Mouse (Mus musculus) left cerebral cortex, postnatal 4 days (tissue): ENCODE results near the gene Kpna2. TPM values are rescaled to one million over a fixed set of nuclear protein-coding genes. Genes with fewer than 3 reads are reported as not detected.
"Not testable (repeated sequence)": the region's sequence is repeated elsewhere in the genome, so short reads cannot be mapped to it uniquely, and the experiment has no call there.

Source experiments
- DNase-seq: peaks from one replicate; pipeline ENCODE4 v3.0.0-alpha.2; 2022
- intact Hi-C: fragments of 180-260 bp; cut with DNase I; formaldehyde crosslinking; loops from one replicate; pipeline ENCODE4 v1.15.1; 2025
- total RNA-seq, 2 experiments: library from RNA; stranded (reverse); gene quantifications; 2 replicates each; pipeline ENCODE4 v1.2.3; 2021

Kpna2 gene
- total RNA-seq, 2 experiments from 2014 or later: 43.4 to 53.2 TPM

GRCm38 (mm10) chr11:107019722-107020121 is 20.4 kb upstream of the Kpna2 start:
- intact Hi-C loops, DNase-seq: not testable (repeated sequence)

DNA sequence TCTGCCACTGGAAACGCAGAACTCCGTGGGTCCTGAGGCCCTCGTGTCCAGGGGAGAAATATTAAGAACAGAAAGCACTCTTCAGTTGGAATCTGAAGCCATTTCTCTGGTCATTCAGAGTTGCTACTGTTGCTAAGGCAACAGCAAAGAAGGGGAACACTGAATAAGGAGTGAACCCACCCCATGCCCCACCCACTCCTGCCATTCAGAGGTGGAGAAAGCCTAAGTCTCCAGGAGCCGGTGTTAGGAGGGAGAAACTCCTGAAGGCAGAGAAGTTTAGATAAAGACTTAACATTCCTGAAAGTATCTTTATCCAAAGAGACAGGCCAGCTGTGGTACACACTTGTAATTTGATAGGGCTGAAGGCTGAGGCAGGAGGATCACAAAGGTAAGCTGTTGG is 20.0 kb upstream of the Kpna2 start:
- intact Hi-C loops: no loop called here
- DNase-seq: no peak

DNA sequence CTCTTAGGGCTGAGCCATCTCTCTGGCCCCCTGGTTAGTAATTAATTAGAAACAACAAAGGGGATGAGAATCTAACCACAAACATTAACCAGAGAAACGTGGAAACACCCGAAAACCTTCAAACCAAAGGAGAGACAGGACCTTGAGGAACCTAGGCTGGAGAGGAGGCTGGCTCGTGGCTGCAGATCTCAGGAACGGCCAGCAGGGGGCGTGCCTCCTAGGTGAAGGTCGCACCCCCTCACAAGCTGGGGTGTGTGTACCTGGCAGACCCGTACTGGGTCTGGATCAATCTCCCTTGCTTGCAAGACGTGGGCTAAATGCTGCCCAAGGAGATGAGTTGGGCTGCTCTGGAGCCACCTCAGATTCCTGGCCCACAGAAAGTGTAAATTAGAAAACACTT is 19.3 kb upstream of the Kpna2 start:
- no peak for DNase-seq
- intact Hi-C loops: no loop called here

DNA sequence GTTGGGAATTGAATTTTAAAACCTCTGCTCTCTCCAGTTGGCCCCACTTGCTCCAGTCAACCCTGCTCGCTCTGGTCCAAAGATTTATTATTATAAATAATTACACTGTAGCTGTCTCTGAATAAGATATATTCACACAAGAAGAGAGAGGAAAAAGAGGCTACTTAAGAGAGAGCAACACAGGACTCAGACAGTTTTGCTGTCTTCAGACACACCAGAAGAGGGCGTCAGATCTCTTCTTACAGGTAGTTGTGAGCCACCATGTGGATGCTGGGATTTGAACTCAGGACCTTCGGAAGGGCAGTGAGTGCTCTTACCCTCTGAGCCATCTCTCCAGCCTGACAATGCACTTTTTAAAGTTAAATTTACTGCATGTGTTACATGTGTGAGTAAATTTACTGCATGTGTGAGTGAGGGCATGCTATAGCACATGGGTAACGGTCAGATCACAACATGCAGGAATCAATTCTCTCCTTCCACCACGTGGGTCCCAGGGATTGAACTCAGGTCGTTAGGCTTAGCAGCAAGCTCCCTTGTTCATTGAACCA is 18.1 kb upstream of the Kpna2 start:
- intact Hi-C loops: no loop called here

GRCm38 (mm10) chr11:107016893-107017292 is 17.6 kb upstream of the Kpna2 start:
- intact Hi-C loops: no loop called here
- DNase-seq: no peak

More for the DNA sequence above, 18.1 kb upstream of the Kpna2 start:
- no peak for DNase-seq

DNA sequence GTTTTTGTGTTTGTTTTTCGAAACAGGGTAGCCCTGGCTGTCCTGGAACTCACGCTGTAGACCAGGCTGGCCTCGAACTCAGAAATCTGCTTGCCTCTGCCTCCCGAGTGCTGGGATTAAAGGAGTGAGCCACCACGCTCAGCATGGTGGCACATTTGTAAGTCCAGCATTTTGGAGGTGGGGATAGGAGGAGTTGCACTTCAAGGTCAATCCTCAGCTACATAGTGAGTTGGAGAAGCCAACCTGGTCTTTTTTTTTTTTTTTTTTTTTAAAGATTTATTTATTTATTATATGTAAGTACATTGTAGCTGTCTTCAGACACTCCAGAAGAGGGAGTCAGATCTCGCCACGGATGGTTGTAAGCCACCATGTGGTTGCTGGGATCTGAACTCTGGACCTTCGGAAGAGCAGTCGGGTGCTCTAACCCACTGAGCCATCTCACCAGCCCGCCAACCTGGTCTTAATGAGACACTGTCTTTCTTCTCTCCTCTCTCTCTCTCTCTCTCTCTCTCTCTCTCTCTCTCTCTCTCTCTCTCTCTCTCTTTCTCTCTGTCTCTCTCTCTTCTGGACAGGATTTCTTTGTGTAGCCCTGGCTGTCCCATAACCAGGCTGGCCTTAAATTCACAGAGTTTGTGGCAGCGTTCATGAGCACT is 16.3 kb upstream of the Kpna2 start:
- intact Hi-C loops: not testable (repeated sequence)

DNA sequence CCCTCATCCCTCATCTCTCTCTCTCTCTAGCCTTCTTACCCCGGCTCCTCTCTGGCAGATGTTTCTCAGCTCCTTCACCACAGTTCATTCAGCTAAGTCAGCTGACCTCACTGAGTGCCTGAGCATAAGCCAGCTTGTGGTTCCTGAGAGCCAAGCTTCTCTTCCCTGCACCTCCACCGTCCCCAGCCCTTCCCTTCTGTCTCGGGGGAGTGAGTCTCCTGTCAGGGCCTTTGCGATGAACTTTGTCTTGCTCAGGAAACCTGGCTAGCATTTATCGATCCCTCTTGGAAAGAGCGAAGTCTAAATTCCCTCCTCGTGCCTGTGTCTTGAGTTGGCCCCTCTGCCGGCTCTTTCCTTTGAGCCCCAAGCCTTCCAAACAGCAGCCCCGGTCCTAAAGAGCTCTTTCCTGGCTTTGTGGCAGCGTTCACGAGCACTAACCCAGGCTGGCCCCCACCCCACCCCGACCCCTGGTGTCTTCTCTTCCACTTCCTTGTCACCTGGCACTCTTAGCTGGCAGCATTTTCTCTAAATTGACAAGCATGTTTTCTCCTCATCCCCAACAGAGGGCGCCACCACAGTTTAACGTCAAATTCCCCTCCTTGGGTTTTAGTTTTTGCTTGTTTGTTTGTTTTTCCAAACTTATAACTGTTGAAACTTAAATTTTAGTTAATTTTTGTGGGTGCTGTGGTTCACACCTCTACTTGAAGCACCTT is 15.4 kb upstream of the Kpna2 start:
- intact Hi-C loops: no loop called here
- no peak for DNase-seq

More for the DNA sequence above, 16.3 kb upstream of the Kpna2 start:
- not testable (repeated sequence) for DNase-seq

DNA sequence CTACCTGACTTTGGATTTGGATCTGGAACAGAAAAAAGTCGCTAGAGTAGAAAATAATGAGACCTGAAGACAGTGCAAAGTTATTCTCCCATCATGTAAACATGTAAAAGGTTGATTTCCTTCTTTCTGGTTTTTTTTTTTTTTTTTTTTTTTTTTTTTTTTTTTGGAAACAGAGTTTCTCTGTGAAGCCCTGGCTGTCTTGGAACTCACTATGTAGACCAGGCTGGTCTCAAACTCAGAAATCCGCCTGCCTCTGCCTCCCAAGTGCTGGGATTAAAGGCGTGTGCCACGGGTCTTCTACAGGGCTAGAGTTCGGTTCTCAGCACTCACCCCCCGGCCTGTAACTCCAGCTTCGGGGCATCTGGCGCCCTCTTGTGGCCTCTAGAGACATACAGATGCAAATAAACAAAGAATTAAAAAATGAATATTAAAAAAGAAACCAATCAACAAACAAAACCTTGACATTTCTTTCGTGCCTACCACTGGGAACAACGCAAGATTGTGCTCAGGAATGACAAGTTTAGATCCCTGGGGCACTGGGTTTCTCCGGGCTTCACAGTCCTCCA is 14.8 kb upstream of the Kpna2 start:
- no peak for DNase-seq
- intact Hi-C loops: no loop called here

DNA sequence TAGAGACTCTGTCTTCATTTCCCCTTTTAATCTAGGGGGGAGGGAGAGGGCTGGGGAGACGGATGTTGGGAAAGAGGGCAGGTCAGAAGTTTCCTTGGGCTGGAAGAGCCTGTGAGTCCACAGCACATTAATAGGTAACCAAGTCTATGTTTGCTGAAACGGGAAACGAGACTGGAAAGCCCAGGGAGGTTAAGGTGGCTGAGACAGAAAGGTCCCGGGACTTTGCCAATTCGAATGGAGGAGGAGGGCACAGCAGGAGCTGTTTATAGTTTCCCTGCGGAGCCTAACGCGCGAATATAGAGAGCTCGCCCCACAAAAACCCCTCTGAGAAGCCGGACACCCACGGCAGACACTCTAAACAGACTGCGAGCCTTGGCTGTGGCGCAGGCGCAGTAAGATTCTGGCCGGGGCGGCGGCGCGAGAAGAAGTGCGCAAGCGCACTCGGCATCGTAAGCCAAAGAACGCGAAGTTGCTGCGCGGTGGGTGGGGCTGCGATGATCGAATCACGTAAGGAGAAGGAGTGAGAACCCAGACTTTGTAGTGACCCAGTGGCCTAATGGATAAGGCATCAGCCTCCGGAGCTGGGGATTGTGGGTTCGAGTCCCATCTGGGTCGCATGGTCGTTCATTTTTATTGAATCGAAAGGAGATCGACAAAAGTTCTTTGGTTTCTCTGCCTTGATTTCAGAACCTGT is 13.1 kb upstream of the Kpna2 start:
- peak; percentile 98 for DNase-seq
- intact Hi-C loops: no loop called here

- intact Hi-C loops: no loop called here
Measured at GRCm38 (mm10) chr11:107011669-107012323, 12.5 kb upstream of the Kpna2 start.

GRCm38 (mm10) chr11:107011171-107011570 is 11.8 kb upstream of the Kpna2 start:
- DNase-seq: no peak
- intact Hi-C loops: no loop called here

More at GRCm38 (mm10) chr11:107011669-107012323, 12.5 kb upstream of the Kpna2 start:
- DNase-seq: no peak

DNA sequence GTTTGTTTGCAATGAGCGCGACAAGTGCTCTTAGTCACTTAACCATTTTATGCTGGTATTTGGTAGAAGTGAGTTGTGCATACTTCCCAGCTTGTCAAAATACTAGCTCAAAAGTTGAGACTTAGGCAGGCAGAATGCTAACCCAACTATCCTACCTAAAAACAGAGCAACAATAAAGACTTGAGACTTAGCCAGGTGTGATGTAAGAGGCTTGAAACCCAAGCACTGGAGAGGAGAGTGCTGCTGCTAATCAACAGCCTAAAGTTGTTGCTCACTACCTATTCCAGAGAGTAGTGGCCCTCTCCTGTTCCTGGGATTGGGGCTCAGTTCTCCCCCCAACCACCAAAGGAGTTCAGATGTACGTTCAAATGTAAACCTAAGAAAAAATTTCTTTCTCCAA is 11.1 kb upstream of the Kpna2 start:
- intact Hi-C loops: no loop called here
- DNase-seq: no peak

DNA sequence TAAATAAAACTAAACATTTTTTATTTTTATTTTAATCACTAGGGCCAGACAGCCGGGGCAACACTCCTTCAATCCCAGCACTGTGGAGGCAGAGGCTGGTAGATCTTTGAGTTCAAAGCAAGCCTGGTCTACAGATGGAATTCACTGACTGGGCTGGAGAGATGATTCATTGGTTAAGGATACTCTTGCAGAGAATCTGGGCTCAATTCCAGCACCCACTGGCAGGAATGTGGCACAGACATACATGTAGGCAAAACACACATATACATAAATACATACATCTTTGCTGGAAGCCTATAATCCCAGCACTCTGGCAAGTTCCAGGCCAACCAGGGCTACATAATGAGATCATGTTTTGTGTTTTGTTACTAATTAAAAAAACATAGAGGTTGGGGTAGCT is 6.2 kb upstream of the Kpna2 start:
- DNase-seq: peak; percentile 47
- intact Hi-C loops: no loop called here

DNA sequence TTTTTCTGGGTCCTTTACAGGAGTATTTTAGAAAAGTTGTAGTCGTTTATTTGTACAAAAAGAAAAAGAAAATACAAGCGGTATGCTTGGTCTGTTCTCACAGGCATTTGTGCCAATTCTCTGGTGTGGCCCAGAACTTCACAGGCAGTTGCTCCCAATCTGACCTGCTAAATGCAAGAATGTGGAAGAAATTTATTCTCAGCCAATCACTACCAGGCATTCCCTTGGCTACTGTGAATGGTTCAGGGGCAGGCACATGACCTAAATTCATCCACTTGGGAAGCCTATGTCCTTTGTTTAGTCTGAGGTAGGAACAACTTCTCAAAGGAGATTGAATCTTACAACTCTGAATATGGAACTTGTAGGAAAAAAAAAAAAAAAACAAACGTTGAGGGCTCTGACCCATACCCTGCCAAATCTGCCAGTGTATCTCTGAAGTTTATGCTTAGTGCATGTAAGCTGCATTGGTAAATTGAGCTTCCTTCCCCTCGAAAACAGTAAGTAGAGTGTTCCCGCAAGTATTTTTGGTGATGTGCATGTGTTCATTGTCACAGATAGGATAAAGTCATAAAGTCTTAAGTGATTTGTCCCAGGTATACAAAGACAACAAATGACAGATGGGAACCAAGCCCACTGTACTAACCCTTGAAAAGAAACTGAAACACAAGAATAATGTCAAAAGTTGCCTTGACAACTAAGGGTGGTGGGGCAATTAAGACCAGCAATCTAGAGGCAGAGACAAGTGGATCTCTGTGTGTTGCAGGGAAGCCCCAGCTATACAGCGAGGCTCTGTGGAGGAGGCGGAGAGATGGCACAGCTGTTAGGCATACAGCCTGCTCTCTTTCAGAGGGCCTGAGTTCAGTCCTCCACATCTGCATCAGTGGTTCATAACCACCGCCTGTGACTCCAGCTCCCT is 2.7 kb upstream of the Kpna2 start:
- DNase-seq: no peak

GRCm38 (mm10) chr11:106999949-107000513 is 690 bp upstream of the Kpna2 start:
- DNase-seq: no peak
- intact Hi-C loops: no loop called here

More for the DNA sequence above, 2.7 kb upstream of the Kpna2 start:
- intact Hi-C loops: no loop called here

GRCm38 (mm10) chr11:106998651-106999150 is 640 bp downstream of the Kpna2 start:
- intact Hi-C loops: no loop called here
- no peak for DNase-seq

DNA sequence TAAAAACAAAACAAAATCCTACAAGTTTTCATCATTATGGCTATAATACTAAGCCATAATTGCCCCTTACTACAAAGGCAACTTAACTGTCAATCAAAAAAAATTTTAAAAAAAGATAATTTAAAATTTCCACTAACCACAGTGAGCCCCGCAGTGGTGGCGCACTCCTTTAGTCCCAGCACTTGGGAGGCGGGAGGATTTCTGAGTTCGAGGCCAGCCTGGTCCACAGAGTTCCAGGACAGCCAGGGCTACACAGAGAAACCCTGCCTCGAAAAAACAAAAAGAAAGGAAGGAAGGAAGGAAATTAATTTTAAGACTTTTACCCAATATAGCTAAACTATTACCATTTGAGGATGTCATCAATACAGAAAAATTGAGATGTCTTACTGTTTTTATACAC is 1.4 kb downstream of the Kpna2 start:
- DNase-seq: no peak
- intact Hi-C loops: no loop called here

GRCm38 (mm10) chr11:106996492-106996891 is 2.8 kb downstream of the Kpna2 start:
- DNase-seq, intact Hi-C loops: not testable (repeated sequence)
